Mouse (Mus musculus) adrenal gland, postnatal 4 days (tissue): ENCODE measurements at regions not wholly inside any gene's neighbourhood (a gene's known extent, or its start where the extent isn't known, plus 50 kb on each side); places are given as distances from the start of the nearest gene placed in this dataset.

Experiments used
- DNase-seq, 2 experiments: peaks; one replicate each; pipeline ENCODE4 v3.0.0; 2021 to 2022; ENCODE audit warnings: low spot score in 2 of 2, mixed read lengths in 2 of 2

DNA sequence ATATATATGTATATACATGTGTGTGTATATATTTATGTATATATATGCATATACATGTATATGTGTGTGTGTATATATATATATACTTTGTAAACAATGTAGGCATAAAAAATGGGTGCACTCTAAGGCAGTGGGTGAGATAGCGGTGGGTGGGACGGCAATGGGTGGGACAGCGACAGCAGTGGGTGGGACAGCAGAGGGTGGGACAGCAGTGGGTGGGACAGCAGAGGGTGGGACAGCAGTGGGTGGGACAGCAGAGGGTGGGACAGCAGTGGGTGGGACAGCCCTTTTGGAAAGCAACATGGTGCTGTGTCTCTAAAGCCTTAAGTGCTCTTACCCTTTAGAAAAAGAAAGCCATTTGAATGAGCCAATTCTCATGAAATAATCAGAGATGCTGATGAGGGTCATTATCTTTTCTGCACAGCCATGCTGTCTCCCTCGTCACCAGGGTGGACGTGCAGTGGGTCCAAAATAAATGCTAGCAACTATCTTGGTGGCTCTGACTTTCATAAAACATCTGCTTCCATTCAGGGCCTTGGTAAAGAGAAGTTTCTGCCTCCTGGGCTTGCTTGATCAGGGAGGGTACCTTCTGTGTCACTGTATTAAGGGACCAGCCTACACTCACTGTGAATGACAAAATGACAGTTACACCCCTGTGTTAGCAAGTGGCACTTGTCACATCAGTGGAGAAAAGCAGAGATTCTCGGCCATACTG lies 119.3 kb upstream of the Slc44a1 start:
- DNase-seq, result no peak

DNA sequence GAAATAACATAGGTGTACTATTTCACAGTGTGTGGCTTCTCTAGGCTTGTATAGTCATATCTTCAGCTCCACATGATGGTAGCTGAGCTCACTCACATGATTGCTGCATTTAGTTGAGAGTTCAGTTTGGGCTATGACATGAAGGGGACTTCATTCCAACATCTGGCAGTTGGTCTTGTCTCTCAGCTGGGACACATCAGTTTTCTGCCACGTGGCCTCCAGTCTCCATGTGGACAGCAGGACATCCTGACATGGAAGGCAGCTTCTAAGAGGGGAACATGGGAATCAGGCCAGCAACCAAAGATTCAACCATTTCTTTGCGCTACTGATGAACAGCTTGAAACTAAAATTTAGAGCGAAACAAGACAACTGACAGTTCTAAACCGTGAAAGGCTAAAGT lies 121.2 kb upstream of the Slc44a1 start:
- no peak for DNase-seq

DNA sequence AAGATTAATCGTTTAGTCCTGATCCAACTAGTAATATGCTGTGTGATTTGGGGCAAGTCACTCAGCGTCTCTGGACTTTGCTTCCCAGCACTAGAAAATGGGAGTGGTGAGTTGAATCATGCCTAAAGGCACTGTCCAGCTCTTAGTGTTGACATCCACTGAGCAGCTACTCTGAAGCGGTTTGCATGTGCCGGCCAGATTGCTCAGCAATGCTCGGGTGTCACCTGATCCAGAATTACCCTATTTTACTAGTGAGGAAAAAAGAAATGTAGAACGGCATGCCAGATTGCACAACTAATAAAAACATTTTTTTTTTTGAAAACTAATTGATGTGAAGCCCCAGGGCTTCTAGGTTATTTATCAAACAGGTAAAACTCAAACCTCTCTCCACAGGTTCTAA lies 122.0 kb upstream of the Slc44a1 start:
- no peak for DNase-seq

DNA sequence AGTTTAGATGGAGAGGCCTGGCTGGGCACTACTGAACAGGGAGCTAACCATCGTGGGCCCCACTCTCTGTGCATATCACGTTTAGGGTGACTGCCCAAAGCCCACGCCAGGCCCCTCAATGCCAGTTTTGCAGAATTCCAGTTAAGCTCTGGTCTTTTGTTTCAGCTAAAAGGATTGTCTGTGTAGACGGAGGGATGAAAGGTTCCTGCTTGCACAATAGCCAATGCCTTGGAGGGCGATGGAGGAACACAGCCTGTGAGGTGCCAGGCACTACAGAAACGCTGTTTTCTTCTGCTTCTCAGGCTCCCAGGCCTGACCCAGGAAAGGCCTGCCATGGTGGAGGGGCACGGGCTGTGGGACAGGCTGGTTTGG lies 122.8 kb upstream of the Slc44a1 start:
- no peak for DNase-seq

DNA sequence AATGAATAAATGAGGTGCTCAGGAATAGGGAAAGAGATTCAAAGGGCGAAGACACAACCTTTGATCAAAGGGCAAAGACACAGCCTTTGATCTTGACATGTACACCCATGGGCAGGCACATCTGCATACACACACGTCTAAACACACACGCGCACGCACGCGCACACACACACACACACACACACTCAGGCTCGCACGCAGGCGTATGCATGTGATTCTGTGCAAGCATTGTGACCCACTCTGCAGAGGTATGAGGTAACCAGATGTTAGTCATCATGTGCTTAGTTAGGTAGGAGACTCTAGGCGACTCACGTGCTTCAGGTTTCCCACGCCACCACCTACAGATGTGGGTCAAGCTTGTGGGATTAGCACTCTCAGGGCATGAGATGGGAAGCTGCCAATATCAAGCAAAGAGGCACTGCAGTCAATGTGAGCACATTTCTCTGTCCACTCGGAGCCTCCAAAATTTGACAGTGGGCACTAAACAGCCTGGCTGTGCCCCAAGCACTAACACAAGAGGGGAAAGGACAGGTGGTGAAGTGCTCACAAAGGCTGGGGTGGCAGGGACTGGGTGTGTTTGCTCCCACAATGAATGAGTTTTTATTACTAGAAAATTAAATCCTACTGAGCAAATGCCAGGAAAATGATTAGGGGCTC lies 123.3 kb upstream of the Slc44a1 start:
- DNase-seq, result no peak

DNA sequence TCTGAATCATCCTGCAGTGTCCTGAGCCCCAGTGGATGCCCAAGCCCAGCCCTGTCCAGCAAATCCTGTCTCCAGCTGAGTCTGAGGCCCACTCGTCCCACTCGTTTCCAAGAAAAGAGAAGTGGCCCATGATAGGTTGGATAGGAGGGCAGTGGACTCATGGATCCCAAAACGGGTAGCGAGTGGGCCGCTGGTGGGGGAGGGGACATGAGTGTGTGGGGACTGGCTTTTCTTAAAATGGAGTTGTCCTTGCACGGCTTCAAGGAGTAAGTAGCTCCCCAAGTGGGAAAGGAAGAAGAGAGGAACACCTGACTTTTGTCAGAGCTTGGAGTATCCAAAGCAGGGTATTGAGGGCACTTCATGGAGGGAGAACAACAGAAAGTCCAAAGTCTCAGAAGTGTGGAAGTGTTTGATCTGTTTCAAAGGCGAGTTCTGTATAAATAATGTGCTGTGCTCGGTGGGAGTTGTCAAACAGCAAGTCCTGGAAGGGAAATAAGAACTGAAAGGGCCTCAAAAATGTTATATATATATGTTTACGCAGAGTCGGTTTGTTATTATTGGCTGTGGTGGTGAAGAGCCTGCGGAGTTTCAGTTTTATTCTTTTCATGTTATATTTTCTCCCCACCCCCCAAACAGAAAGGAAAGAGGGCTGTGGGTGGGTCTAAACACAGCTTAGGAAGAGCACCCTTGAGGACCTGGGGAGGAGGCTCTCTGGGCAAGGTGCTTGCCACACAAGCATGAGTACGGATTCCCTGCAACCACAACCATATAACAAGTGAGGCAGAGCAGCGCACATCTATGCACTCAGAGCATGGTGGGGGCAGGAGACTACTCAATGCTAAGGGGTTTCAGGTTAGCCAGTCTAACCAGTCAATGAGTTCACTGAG lies 124.1 kb upstream of the Slc44a1 start:
- DNase-seq, result no peak

DNA sequence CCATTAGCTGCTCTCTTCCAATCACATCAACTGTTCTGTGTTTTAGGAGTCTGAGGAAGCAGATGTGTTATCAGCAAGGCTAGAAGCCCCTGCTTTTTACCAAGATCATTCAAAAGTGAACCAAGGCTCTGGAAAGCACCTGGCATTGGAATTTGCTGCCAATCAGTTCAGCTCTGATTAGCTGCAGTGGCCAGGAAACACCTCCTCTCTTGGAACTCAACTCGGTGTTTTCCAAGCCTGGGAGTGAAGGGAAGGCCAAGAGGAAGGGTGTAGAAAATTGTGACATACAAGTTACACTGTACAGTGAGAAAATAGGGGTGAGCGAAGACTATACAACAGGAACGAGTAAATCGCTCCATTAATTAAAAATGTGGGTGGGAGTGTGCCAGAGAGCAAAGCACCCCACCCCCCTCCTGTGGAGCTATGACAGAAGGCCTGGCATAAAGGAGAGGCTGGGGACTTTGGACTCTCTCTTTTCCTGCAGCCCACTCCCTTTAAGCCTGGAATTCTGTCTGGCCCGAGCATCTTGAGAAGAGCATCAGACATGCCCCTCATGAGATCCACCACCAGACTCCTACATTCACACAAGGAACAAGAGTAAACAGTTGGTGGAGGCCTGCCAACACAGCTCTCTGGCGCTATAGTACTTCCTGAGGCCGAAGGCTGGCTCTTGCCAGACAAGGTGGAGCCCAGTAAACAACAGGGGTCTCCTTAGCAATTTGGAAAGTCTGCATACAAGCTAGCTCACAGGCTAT lies 124.9 kb upstream of the Slc44a1 start:
- DNase-seq, result no peak

DNA sequence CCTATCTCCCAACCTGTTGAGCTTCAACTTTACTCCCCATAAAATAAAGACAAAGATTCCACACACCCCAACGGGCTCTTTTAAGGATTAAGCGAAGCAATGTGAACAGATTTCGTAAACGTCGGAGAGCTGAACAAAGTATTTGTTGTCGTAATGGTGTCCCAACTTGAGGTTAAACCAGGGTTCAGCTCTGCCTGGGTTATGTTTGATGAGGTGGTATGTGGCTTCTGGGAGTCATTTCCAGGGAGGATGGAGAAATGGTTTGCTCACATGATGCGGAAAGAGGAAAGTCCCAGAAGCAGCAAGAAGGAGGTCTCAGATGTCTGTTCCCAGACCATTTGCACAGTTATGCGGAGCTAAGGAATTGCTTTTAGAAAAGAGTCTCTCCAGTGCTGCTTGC lies 126.1 kb upstream of the Slc44a1 start:
- DNase-seq, result no peak

DNA sequence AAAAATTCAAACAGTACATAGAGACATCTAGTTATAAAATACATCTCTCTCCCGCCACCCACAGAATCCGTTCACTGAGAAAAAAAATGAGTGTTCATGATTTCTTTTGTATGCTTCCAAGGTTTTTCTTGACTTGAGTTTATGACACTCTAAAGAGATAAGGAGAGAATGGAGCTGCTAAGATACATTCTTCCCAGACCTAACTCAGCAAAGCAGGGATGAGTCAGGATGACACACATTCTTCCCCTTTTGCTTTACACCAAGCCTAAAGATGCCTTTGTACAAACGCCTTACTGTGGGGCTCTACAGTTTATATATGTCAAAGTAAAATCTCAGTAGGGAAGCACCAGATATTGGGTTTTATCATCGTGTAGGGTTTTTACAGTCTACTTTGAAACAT lies 133.1 kb upstream of the Slc44a1 start:
- DNase-seq, result no peak

DNA sequence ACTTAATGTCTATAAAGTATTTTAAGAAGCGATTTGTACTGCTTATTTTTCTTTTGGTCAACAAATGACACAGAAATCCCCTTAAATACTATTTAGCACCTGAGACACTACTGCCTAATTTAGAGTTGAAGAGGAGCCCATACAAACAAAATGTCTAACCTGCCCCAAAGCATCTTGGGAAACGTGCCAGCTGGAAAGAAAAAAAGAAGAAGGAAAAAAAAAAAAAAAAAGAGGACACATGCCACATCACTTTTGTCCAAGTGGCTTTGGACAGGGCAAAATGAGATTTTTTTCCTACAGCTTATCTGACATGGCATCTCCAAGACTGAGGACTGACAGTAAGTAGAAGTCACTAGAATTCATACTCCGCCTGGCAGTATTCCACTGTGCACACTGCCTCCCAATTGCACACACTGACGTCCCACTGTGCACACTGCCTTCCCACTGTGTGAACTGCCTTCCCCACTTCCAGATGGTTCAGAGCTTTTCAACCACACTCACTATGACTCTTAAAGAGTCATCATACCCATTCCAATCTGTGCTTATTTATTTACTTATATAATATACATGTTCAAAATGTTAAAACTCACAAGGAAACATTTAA lies 135.3 kb upstream of the Slc44a1 start:
- no peak for DNase-seq

DNA sequence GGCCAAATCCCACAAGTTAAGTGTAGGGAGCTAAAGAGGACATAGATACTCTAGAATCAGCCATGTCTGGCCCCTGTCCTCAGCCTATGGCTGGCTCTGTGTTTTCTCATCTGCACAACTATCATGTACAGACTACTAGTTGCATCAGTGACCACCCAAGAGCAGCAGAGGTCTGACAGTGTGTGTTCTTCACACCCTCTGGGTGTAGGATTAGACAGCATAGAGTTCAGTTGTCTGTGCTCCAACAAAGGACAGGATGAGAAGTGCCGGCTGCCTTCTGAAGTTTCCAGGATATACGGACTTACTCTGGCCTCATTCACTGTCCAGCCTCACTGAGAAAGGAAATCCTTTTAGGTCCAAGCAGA lies 135.9 kb upstream of the Slc44a1 start:
- DNase-seq, result no peak

DNA sequence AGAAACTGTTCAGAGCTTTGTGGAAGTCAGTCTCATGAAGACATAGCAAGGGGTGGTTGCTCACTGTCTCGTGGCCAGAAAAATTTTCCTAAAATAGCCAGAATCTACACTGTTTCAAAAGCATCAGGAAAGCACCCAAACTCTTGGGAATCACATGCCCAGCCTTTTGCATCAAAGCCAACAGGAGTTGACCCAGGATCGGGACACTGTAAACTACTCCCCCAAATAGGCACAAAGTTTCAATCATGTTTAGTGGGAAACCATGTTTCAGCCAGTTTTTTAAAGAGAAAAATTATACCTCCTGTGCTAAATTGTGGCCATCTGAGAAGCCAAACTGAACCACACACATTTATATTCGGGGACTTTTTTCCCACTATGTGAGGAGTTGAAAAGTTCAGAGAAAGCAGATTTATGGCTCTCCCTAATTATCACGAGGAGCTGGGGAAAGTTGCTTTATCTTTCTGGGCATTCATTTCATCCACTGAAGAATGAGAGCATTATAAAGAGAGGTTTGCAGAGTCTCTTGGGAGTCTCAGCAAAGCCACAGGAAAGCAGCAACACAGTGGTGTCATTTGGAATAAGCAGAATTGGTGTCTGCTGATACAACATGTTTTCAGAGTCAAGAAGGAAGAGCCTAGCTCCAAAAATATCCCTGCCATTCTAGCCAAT lies 136.5 kb upstream of the Slc44a1 start:
- DNase-seq, result no peak

DNA sequence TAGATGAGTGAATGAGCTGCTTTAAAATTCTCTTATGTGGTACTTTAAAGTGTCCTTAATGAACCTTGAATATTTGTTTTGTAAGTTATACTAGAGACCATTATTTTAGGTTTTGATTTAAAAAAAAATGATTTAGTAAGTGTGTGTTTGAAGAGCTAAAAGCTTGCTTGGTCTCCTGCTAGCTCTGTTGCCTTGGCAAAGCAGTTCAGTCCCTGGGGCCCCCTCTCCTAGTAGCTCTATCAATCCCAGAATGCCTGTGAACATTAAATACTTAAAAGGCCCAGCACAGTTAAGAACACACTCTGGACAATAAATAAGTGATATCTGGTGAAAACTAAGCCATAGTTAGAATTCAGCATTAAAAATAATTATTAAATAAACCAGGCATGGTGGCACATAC lies 138.3 kb upstream of the Abca1 start:
- no peak for DNase-seq

DNA sequence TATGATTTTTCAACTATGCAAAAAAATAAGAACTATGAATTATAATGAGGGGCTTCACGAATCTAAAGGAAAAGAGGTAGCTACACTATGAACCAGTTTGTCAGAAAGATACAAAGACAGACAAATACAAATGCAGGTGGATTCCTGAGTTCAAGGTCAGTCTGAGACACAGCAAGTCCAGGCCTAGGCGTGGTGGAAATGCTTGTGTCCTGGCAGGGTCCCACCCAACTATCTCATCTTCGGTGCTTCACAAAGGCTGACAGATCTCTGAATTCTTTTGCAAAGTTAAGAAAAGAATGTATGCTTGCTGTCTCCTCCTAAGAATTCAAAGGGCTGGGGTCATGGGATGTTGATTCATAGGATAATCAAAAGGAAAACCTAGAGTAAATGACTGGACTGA lies 132.9 kb upstream of the Abca1 start:
- DNase-seq, result no peak

DNA sequence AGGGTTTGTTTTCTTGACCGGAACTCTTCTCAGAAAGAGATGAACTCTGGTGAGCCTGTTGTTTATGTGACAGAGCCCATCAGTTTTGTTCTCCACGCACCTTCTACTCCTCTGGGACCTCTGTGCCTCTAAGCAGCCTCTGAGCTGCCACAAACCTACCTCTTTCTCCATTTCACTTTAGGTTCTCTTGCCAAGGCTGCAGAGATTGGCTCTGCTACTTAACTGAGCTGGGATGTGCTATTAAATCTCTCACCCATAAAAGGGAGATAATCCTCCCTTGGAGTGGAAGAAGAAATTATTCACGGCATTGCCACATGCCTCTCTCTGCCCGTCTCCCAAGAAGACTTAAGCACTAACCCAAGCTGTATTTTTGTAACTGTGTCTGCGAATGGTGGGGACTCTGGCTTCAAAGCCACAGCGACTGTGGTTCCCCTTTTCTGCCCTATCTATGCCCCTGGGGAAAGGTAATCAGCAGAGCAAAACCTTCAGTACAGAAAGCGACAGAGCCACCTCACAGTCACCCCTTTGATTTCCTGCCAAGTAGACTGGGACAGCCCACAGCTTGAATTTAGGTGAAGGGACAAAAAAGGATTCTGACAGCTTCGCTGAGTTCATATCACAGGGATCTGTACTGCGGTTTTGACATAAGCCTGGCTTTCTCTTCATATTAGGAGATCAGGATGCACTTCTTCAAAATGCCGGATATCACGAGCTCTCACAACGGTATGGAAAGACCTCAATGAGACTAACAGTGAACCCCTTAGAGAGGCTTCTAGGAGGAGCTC lies 118.2 kb upstream of the Abca1 start:
- no peak for DNase-seq

DNA sequence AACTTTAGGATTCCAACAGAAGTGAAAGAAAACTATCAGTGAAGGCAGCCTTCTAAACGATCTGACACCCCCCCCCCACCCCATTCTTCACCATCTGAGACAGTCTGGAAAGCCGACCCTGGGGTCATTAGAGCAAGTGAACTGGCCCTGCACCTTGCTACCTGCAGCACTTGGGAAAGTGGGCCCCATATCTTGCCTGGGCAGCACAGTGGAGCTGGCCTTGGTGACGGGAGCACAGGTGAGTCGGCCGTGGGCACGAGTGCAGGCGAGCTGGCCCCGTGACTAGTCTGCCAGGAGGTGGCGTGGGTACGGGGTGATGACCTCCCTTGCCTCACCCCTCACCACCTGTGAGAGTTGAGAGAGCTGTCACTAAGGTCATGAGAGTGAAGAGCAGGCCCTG lies 110.7 kb upstream of the Abca1 start:
- DNase-seq, result no peak

DNA sequence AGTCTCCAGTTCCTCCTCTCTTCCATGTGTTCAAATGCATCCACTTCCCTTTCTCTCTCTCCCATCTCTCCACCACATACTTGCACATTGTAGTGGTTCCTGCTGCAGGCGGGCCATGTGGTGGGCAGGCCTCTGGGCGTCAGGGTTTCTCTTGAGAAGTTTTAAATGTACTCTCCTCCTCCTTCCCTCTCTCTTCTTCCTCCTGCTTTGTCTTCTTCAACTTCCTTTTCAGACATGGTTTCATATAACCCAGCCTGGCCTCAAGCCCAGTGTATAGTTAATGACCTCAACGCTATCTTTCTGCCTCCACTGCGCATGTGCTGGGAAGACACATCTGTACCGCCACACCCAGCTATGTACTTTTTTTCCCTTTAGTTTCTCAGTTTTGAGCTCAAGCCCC lies 110.3 kb upstream of the Abca1 start:
- DNase-seq, result no peak

DNA sequence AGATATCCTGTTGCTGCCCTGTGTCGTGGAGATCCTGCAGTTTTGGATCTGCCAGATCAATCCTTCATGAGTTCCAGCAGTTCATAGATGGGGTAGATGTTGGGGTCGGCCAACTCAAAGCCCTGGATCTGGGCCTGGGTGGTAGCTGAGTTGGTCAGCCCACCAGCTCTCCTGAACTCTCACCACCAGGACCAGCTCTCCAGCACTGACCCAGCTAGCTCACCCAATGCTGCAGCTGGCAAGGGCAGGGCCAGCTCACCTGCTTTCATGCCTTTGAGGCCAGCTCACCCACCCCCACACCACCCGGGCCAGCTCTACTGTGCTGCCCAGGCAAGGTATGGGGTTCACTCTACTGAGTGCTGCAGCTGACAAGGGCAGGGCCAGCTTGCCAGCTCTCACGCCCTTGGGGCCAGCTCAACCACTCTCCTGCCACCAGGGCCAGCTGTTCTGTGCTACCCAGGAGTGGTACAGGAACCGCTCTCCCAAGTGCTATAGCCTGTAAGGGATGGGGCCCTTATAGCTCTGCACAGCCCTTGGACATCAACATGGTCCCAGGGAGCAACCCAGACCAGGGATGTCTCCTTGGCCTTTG lies 109.7 kb upstream of the Abca1 start:
- no peak for DNase-seq

DNA sequence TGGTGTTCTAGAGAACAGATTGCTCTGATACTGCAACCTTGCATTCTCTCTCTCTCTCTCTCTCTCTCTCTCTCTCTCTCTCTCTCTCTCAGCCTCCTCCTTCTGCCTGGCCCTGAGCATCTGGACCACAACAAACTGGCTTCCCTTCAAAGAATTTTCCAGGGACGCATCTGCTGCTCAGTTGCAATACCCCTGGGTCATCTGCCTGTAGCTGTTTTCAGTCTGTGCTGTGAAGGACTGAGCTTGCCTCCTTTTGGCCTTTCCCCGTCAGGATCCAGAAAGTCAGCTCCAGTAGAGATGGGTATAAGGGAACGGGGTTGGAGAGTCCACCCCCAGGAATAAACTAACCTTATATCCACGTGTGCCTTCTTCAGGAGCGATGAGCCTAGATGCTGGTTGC lies 105.2 kb upstream of the Abca1 start:
- DNase-seq, result no peak

DNA sequence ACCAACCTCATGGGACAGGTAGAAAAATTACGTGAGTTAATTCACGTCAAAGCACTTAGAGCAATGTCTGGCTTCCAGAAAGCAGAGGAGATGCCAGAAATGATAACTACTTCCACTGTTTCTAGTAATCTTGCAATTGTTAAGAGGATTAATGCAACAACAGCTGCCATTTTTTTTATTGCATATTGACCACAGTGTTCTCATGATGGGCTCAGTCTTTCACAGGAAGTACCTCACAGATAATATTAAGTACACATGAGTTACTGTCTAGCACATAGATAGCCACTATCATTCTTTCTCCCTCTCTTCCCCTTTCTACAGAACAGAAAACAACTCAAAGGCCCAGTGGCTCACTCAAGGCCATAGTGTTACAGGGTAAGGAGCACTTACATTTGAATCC lies 104.8 kb upstream of the Abca1 start:
- DNase-seq, result no peak
